Mouse (Mus musculus): ENCODE measurements around the gene Kif2c.

DNA sequence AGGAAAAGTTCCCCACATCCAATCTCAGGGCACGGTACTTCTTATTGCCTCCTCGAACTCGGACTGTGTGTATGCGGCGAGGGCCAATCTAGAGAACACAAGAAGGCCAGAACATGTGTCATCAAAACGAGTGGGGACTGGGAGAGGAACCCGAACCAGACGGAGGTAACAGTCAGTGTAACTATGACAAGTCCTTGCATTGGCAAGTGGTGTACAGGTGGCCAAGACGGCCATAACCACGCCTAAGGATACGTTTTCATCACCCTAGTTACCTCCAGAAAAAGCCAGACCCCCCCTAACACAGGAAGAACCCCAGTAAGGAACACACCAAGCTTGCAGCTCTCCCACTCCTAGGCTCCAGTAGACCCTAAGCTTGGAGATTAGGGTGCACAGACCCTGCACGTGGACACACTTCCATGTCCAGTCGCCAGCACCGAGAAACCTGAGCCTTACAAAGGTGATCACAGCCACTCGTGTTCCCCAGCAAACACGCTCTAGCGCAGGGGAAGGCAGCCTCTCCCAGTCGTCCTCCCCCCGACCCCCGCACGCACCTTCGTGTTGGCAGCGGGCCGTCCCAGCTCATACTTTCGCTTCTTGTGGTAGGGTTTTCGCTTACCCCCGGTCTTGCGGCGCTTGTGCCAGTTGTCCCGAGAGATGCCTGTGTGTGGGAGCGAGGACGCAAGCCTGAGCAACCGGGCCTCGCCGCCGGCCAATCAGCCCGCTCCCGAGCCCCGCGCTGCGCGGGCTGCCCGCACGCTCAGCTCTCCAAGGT is 27.2 kb downstream of the Kif2c start:
- TF ChIP-seq CTCF (IDR thresholded peaks at IDR 0.05; ENCODE audit: borderline replicate concordance, insufficient read depth, low read depth, low read length) (no peak), POLR2A (IDR thresholded peaks at IDR 0.05; ENCODE audit: borderline replicate concordance, insufficient read depth, low read length) (no peak)

Data from cerebellum, adult 2 months (tissue).